Mouse (Mus musculus) cerebellum, adult 2 months (tissue): ENCODE data around the gene Dapk1.

Experiments
- CTCF ChIP-seq: fragments of 200-500 bp; IDR thresholded peaks from 2 replicates; pipeline ENCODE4 v1.5.1; 2011; ENCODE audit warnings: low read depth, mild to moderate bottlenecking, control low read depth, low read length, moderate library complexity, borderline replicate concordance; ENCODE audit not compliant: insufficient read depth
- POLR2A ChIP-seq: fragments of 200-500 bp; IDR thresholded peaks from 2 replicates; pipeline ENCODE4 v1.6.1; 2011; ENCODE audit warnings: low read length, control low read depth, borderline replicate concordance; ENCODE audit not compliant: insufficient read depth

DNA sequence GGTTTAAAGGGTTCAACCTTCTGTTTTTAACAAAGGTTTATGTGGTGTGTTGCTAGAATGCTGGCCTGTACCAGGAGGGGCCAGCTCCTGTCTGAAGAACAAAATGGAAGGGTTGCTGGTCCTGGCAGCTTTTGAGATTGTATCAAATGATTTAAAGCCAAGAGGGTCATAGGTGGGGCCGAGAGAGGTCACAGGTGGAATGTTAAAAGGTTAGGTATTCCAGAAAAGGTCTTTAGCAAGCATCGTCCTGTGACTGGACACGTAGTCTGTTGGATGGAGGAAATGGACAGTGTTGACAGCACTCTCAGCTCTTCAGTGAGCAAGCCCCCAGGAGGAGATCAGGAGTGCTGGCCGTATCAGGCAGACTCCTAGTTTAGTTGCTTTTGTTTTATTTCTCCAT is 73.7 kb downstream of the Dapk1 start:
- no peak for TF ChIP-seq CTCF
- no peak for TF ChIP-seq POLR2A
